Mouse (Mus musculus) thymus, adult 2 months (tissue): ENCODE results near the gene Abce1. TPM values are rescaled to one million over a fixed set of nuclear protein-coding genes. Genes with fewer than 3 reads are reported as not detected.
"Not testable (repeated sequence)": the region's sequence is repeated elsewhere in the genome, so short reads cannot be mapped to it uniquely, and the experiment has no call there.

ENCODE experiments used
- DNase-seq: peaks from one replicate; pipeline ENCODE4 v3.0.0; 2021
- H3K27ac ChIP-seq: fragments of 200-500 bp; 2 replicates; pipeline ENCODE4 v1.5.1; 2012; ENCODE audit warnings: low read length, control low read depth; ENCODE audit not compliant: control insufficient read depth, insufficient read depth
- H3K27me3 ChIP-seq: fragments of 200-500 bp; 2 replicates; pipeline ENCODE4 v1.6.1; 2012; ENCODE audit warnings: mild to moderate bottlenecking, low read length, moderate library complexity, mixed read lengths; ENCODE audit not compliant: control insufficient read depth, insufficient read depth
- H3K36me3 ChIP-seq: fragments of 200-500 bp; 2 replicates; pipeline ENCODE4 v1.6.1; 2012; ENCODE audit warnings: mild to moderate bottlenecking, low read length, moderate library complexity; ENCODE audit not compliant: control insufficient read depth, insufficient read depth
- H3K4me1 ChIP-seq: fragments of 200-500 bp; replicated peaks from 2 replicates; pipeline ENCODE4 v1.6.1; 2012; ENCODE audit warnings: low read length; ENCODE audit not compliant: control insufficient read depth, insufficient read depth
- H3K4me3 ChIP-seq: fragments of 200-500 bp; 2 replicates; pipeline ENCODE4 v1.5.1; 2012; ENCODE audit warnings: mild to moderate bottlenecking, low read length, control low read depth, moderate library complexity; ENCODE audit not compliant: control insufficient read depth, insufficient read depth
- CTCF ChIP-seq: fragments of 200-500 bp; IDR thresholded peaks from 2 replicates; pipeline ENCODE4 v1.5.1; 2012; ENCODE audit warnings: mild to moderate bottlenecking, control low read depth, low read length, moderate library complexity, borderline replicate concordance; ENCODE audit not compliant: control insufficient read depth, poor library complexity, insufficient read depth; ENCODE audit errors: extremely low read depth
- POLR2A ChIP-seq: fragments of 200-500 bp; IDR thresholded peaks from 2 replicates; pipeline ENCODE4 v1.6.1; 2012; ENCODE audit warnings: mild to moderate bottlenecking, low read length, control low read depth, moderate library complexity; ENCODE audit not compliant: control insufficient read depth, poor library complexity, insufficient read depth; ENCODE audit errors: extremely low read depth
- WGBS: fragments of 180-500 bp; shearing (Covaris S2); methylation state at CpG from one replicate; pipeline ENCODE4 v1.1.7; 2018; 5-methylcytosine and 5-hydroxymethylcytosine counted together
- polyA plus RNA-seq: library from polyadenylated mRNA; depleted of rRNA; stranded (reverse); fragments of >200 nt; gene quantifications from 2 replicates; pipeline ENCODE4 v1.2.3, GENCODE M21; 2012

The Abce1 gene
- polyA plus RNA-seq, 1 experiment = 20.2 TPM

DNA sequence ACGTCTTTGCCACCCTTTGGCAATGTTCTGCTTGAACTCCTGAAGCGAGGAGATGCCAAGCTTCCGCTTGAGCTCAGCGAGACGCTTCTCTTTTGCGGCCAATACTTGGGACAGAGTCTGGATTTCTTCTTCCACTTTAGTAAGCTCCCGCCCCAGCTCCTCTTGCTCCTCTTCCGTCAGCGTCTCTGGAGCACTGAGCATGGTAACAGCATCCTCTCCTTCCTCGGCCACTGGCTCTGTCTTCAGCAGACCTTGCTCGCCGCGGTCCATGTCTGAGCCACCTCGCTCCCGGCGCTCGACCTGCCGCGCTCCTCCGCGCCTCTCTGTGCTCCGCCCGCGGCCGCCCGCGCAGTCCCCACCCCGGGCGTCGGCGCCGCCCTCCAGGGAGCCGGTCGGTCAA, 31.0 kb downstream of the Abce1 start:
- H3K27me3 ChIP-seq = no peaks in the 10 kb centered on the region
- H3K4me3 ChIP-seq = peak overlapping the region; percentile 39
- H3K4me1 ChIP-seq = peaks cover 4% of the 10 kb centered on the region; the same call in 1 of the 2 replicates
- TF ChIP-seq POLR2A = no peak
- no peak for TF ChIP-seq CTCF
- no peak overlapping the region for H3K27ac ChIP-seq
- H3K36me3 ChIP-seq = peaks cover 27% of the 10 kb centered on the region
- peak; percentile 7 for DNase-seq
- 9% methylated on average over 34 of the region's 34 CpGs for WGBS

DNA sequence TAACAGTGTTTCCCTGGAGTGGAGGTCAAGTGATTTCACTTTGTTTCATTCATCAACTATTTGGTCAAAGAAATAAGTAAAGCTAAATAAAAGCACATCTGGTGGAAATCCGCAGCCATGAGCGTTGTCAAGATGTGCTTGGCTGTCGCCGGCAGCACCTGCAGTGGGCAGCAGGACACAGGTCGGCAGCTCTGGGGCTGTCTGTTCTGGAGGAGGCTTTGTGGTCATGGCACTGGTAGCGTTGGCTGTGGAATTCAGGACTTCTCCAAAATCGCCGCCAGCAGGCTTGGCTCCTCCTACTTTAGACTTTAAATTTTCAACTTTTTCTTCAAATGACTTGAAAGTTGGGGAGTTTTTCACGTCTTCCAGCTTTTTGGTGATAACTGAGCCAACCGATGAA, 31.5 kb downstream of the Abce1 start:
- H3K27ac ChIP-seq, H3K27me3 ChIP-seq, DNase-seq, H3K4me1 ChIP-seq: not testable (repeated sequence)
- peak overlapping the region; percentile 39 for H3K4me3 ChIP-seq
- WGBS = 17% methylated on average over 10 of the region's 10 CpGs
- H3K36me3 ChIP-seq = peaks cover 22% of the 10 kb centered on the region

DNA sequence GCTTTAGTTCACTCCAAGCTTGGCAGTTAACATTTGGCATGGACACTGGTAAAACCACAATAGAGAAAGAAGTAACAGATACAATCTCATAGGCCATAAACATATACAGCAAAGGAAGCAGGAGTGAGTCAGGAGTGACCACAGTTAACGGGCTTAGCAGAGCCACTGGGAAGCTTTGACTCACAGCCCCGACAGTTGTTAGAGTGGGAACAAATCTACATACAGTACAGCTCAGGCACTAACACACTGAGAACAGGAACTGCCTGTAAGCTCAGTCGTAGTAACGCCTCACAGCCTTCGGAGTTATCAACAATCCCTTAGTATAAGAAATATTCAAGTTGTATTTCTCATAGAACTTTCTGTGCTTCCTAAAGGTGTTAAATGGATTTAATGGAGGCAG, 32.5 kb downstream of the Abce1 start:
- H3K27ac ChIP-seq = no peak overlapping the region
- no peak for TF ChIP-seq CTCF
- TF ChIP-seq POLR2A = no peak
- 32% methylated on average over 5 of the region's 5 CpGs for WGBS
- peaks cover 4% of the 10 kb centered on the region; the same call in 1 of the 2 replicates for H3K4me1 ChIP-seq
- DNase-seq = no peak
- no peak overlapping the region for H3K4me3 ChIP-seq
- peaks cover 18% of the 10 kb centered on the region for H3K36me3 ChIP-seq
- H3K27me3 ChIP-seq = no peaks in the 10 kb centered on the region

DNA sequence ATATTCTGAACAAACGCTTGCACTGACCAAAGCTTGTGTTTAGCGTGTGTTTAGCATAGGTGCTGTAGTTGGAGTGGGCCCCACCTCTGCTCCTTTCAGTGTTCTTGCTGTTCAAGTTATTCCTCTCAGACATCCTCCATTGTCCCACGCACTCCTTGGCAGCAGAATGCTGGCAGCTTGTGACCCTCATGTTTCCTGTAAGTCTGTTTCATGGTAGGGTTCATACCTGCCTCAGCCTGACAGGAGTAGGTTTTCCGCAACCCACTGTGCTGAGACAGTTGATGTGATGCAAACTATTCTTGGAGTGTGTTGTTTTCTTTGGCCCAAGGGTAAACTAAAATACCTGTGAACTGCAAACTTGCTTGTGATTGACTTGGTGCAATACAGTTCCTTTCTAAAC, 35.1 kb downstream of the Abce1 start:
- WGBS = 94% methylated on average over 4 of the region's 4 CpGs
- H3K36me3 ChIP-seq = peaks cover 30% of the 10 kb centered on the region

DNA sequence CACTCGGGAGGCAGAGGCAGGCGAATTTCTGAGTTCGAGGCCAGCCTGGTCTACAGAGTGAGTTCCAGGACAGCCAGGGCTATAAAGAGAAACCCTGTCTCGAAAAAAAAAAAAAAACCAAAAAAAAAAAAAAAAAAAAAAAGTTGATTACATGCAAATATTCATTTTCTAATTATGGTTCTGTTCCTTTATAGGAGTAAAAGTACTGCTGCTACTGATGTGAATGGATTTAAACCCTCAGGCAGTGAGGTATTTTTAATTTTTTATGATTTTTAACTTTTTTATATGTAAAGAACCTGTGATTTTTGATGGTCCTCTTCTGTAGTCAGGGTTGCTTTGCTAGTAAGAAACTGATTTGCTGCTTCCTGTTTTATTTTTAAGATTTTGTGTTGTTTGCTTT, 52.8 kb downstream of the Abce1 start:
- WGBS = 85% methylated on average over 4 of the region's 4 CpGs
- not testable (repeated sequence) for H3K27ac ChIP-seq, H3K27me3 ChIP-seq, H3K4me3 ChIP-seq, DNase-seq, H3K4me1 ChIP-seq
- peaks cover 60% of the 10 kb centered on the region for H3K36me3 ChIP-seq

More for the DNA sequence above, 35.1 kb downstream of the Abce1 start:
- H3K27ac ChIP-seq = no peak overlapping the region
- TF ChIP-seq CTCF (no peak), POLR2A (no peak)
- no peak overlapping the region for H3K4me3 ChIP-seq
- H3K4me1 ChIP-seq = peaks cover 4% of the 10 kb centered on the region; the same call in 1 of the 2 replicates
- no peaks in the 10 kb centered on the region for H3K27me3 ChIP-seq
- DNase-seq = no peak

DNA sequence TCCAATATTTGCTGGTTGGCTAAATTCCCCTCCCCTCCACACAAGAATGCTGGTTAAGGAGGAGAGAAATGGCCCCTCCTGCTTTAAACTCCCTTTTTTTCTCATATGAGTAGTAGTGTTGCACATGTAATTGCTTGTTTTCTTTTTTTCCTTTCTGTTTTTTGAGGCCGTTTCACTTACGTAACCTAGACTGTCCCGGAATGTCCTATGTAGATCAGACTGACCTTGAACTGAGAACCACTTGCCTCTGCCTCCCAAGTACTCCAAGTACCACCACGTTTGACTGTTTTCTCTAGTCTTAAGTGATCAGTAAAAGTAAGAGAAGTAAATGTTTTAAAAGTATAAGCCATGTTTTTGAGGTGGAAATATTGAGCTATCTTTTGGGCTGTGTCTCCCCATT, 57.8 kb downstream of the Abce1 start:
- Histone ChIP-seq H3K27ac (no peak overlapping the region), H3K27me3 (no peaks in the 10 kb centered on the region), H3K36me3 (peaks cover 24% of the 10 kb centered on the region), H3K4me1 (peaks cover 3% of the 10 kb centered on the region; the same call in 1 of the 2 replicates), H3K4me3 (no peak overlapping the region)
- TF ChIP-seq CTCF = no peak
- TF ChIP-seq POLR2A = no peak
- 92% methylated on average over 4 of the region's 4 CpGs for WGBS
- DNase-seq = no peak

DNA sequence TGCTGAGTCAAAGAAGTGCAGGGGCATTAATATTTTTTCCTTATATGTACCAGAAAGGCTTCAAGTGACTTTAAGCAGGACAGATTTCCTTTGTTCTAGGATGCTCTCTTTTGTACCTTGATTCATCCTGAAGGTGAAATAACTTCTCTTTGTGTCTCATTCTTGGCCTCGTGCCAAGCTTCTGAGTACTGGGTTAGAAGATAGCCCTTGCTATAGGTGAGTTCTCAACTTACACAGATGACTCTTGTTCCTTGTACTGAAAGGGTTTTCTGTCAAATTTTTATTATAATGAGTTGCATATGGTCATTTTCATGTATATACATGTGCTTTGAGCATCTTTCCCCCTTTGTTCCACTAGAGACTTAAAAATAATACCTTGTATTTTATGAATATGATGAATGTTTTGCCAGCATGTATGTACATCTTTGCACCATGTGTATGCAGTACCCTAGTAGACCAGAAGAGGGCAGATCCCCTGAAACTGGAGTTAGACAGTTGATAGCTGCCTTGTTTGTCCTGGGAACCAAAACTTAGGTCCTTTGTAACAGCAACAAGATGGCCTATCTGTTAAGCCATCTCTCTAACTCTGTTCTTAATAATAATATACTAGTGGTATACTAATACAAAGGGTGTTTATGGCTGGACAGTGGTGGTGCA, 61.3 kb downstream of the Abce1 start:
- no peaks in the 10 kb centered on the region for H3K27me3 ChIP-seq
- DNase-seq = peak; percentile 51

More for the DNA sequence above, 61.3 kb downstream of the Abce1 start:
- no peak for TF ChIP-seq POLR2A
- TF ChIP-seq CTCF = no peak
- H3K4me1 ChIP-seq = peaks cover 3% of the 10 kb centered on the region; the same call in 1 of the 2 replicates
- no peak overlapping the region for H3K27ac ChIP-seq
- H3K36me3 ChIP-seq = peaks cover 17% of the 10 kb centered on the region
- 88% methylated on average over 1 of the region's 1 CpGs for WGBS
- no peak overlapping the region for H3K4me3 ChIP-seq
